Mouse (Mus musculus) bone marrow, adult 2 months (tissue): ENCODE results near the gene Smcp.

Experiments used
- CTCF ChIP-seq: fragments of 200-500 bp; IDR thresholded peaks from 2 replicates; pipeline ENCODE4 v1.5.1; 2011; ENCODE audit warnings: low read length, control low read depth; ENCODE audit not compliant: control insufficient read depth, insufficient read depth
- POLR2A ChIP-seq: fragments of 200-500 bp; IDR thresholded peaks from 2 replicates; pipeline ENCODE4 v1.6.1; 2011; ENCODE audit warnings: low read depth, mild to moderate bottlenecking, control low read depth, low read length, borderline replicate concordance; ENCODE audit not compliant: control insufficient read depth

- TF ChIP-seq CTCF (no peak), POLR2A (no peak)
These were observed 49.2 kb upstream of the Smcp start for GRCm38 (mm10) chr3:92637745-92638652.
